Mouse (Mus musculus) spleen, adult 2 months (tissue): ENCODE measurements around the gene Creld1. TPM values are rescaled to one million over a fixed set of nuclear protein-coding genes. Genes with fewer than 3 reads are reported as not detected.

Source experiments
- DNase-seq, 2 experiments: peaks; one replicate each; pipeline versions ENCODE4 v3.0.0 to v3.0.0-alpha.2; 2012 to 2021; ENCODE audit warnings: low spot score in 2 of 2, low read depth in 1 of 2
- H3K27ac ChIP-seq: fragments of 200-500 bp; 2 replicates; pipeline ENCODE4 v1.5.1; 2012; ENCODE audit warnings: low read length, inconsistent platforms; ENCODE audit not compliant: insufficient read depth
- H3K27me3 ChIP-seq: fragments of 200-500 bp; 2 replicates; pipeline ENCODE4 v1.6.1; 2012; ENCODE audit warnings: mild to moderate bottlenecking, moderate library complexity, low read length, inconsistent platforms; ENCODE audit not compliant: control insufficient read depth, insufficient read depth
- H3K36me3 ChIP-seq: fragments of 200-500 bp; 2 replicates; pipeline ENCODE4 v1.6.1; 2012; ENCODE audit warnings: mild to moderate bottlenecking, low read length, inconsistent platforms; ENCODE audit not compliant: control insufficient read depth, insufficient read depth
- H3K4me1 ChIP-seq: fragments of 200-500 bp; 2 replicates; pipeline ENCODE4 v1.6.1; 2011; ENCODE audit warnings: inconsistent platforms; ENCODE audit not compliant: control insufficient read depth, insufficient read depth, insufficient read length
- H3K4me3 ChIP-seq: fragments of 200-500 bp; 2 replicates; pipeline ENCODE4 v1.5.1; 2011; ENCODE audit warnings: mild to moderate bottlenecking, inconsistent platforms; ENCODE audit not compliant: insufficient read depth, insufficient read length; ENCODE audit errors: extremely low read depth
- CTCF ChIP-seq: fragments of 200-500 bp; IDR thresholded peaks from 2 replicates; pipeline ENCODE4 v1.5.1; 2011; ENCODE audit warnings: mild to moderate bottlenecking, inconsistent platforms; ENCODE audit not compliant: insufficient read depth, insufficient read length, insufficient replicate concordance; ENCODE audit errors: extremely low read depth
- POLR2A ChIP-seq: fragments of 200-500 bp; IDR thresholded peaks from 2 replicates; pipeline ENCODE4 v1.6.1; 2011; ENCODE audit warnings: low read depth, low read length, inconsistent platforms
- WGBS: fragments of 180-500 bp; shearing (Covaris S2); methylation state at CpG from one replicate; pipeline ENCODE4 v1.1.7; 2018; 5-methylcytosine and 5-hydroxymethylcytosine counted together
- polyA plus RNA-seq: library from polyadenylated mRNA; depleted of rRNA; stranded (reverse); fragments of >200 nt; gene quantifications from 2 replicates; pipeline ENCODE4 v1.2.3, GENCODE M21; 2012

The Creld1 gene
- polyA plus RNA-seq, 1 experiment: 8.4 TPM

GRCm38 (mm10) chr6:113441147-113441680 is 41.9 kb upstream of the Creld1 start:
- no peak overlapping the region for H3K27ac ChIP-seq
- 55% methylated on average over 7 of the region's 7 CpGs for WGBS
- no peaks in the 10 kb centered on the region for H3K27me3 ChIP-seq
- no peak overlapping the region for H3K4me3 ChIP-seq
- 0 out of 2 replicates have a peak, but pooled peaks cover under 1% of the 10 kb centered on the region for H3K36me3 ChIP-seq
- TF ChIP-seq POLR2A (no peak), CTCF (peak; percentile 39; the same call in 1 of the 2 replicates)
- H3K4me1 ChIP-seq: no peaks in the 10 kb centered on the region
- peak; percentile 62 to 64 for DNase-seq

- 37% methylated on average over 9 of the region's 9 CpGs for WGBS
- TF ChIP-seq POLR2A: no peak
- no peak for TF ChIP-seq CTCF
- Histone ChIP-seq H3K4me3 (peak overlapping the region; percentile 82; the same call in 1 of the 2 replicates), H3K27me3 (no peaks in the 10 kb centered on the region), H3K36me3 (0 out of 2 replicates have a peak, but pooled peaks cover 2% of the 10 kb centered on the region), H3K27ac (no peak overlapping the region), H3K4me1 (no peaks in the 10 kb centered on the region)
- no peak for DNase-seq
These were observed 41.0 kb upstream of the Creld1 start for GRCm38 (mm10) chr6:113442087-113442441.

- no peaks in the 10 kb centered on the region for H3K27me3 ChIP-seq
- peak within 1 kb of the TSS; percentile 34; the same call in 1 of the 2 replicates for H3K27ac ChIP-seq
- DNase-seq: peak; percentile 83 to 91
- under 1% methylated on average over 45 of the region's 45 CpGs for WGBS
- H3K4me3 ChIP-seq: peak within 1 kb of the TSS; percentile 82
- TF ChIP-seq CTCF (no peak), POLR2A (peak; percentile 62)
- H3K4me1 ChIP-seq: no peaks in the 10 kb centered on the region
- H3K36me3 ChIP-seq: peaks cover 4% of the 10 kb centered on the region
These were observed 40.5 kb upstream of the Creld1 start, which contains the start of gene Jagn1 for GRCm38 (mm10) chr6:113442442-113443090. TSS of gene Jagn1 (plus strand) at chr6:113442569.

GRCm38 (mm10) chr6:113443091-113443490 is 40.0 kb upstream of the Creld1 start:
- Histone ChIP-seq H3K36me3 (peaks cover 8% of the 10 kb centered on the region), H3K4me3 (peak overlapping the region; percentile 82), H3K27ac (no peak overlapping the region), H3K4me1 (no peaks in the 10 kb centered on the region), H3K27me3 (no peaks in the 10 kb centered on the region)
- WGBS: 50% methylated on average over 12 of the region's 12 CpGs
- TF ChIP-seq CTCF (no peak), POLR2A (no peak)
- no peak for DNase-seq

- H3K4me3 ChIP-seq: no peak overlapping the region
- no peak for DNase-seq
- no peaks in the 10 kb centered on the region for H3K4me1 ChIP-seq
- TF ChIP-seq CTCF (no peak), POLR2A (no peak)
- peaks cover 11% of the 10 kb centered on the region for H3K36me3 ChIP-seq
- H3K27me3 ChIP-seq: no peaks in the 10 kb centered on the region
- WGBS: 72% methylated on average over 8 of the region's 8 CpGs
- H3K27ac ChIP-seq: no peak overlapping the region
These were observed 38.7 kb upstream of the Creld1 start for GRCm38 (mm10) chr6:113444207-113444965.

- H3K36me3 ChIP-seq: peaks cover 11% of the 10 kb centered on the region
- TF ChIP-seq POLR2A: no peak
- no peak for TF ChIP-seq CTCF
These were observed 35.5 kb upstream of the Creld1 start for GRCm38 (mm10) chr6:113447639-113448038.

More at GRCm38 (mm10) chr6:113447639-113448038, 35.5 kb upstream of the Creld1 start:
- Histone ChIP-seq H3K4me1 (no peaks in the 10 kb centered on the region), H3K4me3 (no peak overlapping the region), H3K27me3 (no peaks in the 10 kb centered on the region), H3K27ac (no peak overlapping the region)
- DNase-seq: no peak
- 93% methylated on average over 4 of the region's 4 CpGs for WGBS
